Mouse (Mus musculus): ENCODE results near the gene Actr1b.
"Not testable (repeated sequence)": the region's sequence is repeated elsewhere in the genome, so short reads cannot be mapped to it uniquely, and the experiment has no call there.

Gene Actr1b

GRCm38 (mm10) chr1:36707166-36707565 is 7.1 kb downstream of the Actr1b start:
- peak in 1 of 2 experiments; percentile 62 for DNase-seq (ENCODE audit: low spot score in 2 of 2)

DNA sequence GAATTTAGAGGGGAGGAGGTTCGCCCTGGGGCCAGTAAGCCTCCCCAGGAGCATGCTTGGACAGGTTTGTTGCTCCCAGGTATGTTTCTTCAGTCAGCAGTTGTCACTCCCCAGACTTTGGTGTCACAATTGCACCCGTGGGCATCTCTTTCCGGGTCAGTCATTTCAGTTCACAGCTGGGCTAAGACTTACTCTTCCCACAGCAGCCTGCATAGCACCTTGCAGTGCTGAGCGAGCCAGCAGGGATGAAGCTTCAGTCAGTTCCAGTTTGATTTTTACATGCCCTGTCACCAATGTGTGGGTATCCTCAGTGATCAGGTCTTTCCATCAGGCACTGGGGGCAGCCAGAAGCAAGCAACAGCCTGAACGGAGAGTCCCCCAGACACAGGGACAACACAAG is 17.2 kb downstream of the Actr1b start:
- no peak for DNase-seq (ENCODE audit: low spot score in 2 of 2)

GRCm38 (mm10) chr1:36696411-36696810 is 17.8 kb downstream of the Actr1b start:
- no peak for DNase-seq (ENCODE audit: low spot score in 2 of 2)

DNA sequence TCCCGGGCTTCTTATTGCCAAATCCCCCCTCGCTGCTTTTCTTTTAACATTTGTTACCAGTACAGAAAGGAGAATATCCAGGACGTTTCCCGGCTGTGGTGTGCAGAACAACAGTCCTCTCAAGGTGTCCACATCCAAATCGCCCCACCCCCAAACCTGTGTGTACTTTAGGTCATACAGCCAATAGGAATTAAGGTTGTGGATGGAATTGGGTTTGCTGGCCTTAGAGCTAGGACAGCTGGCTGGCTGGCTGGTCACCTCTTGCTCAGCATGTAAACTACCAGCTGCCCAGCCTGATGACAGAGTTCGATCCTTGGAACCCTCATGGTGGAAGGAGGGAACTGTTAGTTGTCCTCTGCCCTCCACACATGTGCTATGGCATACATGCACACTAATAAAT is 19.4 kb downstream of the Actr1b start:
- DNase-seq (ENCODE audit: low spot score in 2 of 2) = no peak

DNA sequence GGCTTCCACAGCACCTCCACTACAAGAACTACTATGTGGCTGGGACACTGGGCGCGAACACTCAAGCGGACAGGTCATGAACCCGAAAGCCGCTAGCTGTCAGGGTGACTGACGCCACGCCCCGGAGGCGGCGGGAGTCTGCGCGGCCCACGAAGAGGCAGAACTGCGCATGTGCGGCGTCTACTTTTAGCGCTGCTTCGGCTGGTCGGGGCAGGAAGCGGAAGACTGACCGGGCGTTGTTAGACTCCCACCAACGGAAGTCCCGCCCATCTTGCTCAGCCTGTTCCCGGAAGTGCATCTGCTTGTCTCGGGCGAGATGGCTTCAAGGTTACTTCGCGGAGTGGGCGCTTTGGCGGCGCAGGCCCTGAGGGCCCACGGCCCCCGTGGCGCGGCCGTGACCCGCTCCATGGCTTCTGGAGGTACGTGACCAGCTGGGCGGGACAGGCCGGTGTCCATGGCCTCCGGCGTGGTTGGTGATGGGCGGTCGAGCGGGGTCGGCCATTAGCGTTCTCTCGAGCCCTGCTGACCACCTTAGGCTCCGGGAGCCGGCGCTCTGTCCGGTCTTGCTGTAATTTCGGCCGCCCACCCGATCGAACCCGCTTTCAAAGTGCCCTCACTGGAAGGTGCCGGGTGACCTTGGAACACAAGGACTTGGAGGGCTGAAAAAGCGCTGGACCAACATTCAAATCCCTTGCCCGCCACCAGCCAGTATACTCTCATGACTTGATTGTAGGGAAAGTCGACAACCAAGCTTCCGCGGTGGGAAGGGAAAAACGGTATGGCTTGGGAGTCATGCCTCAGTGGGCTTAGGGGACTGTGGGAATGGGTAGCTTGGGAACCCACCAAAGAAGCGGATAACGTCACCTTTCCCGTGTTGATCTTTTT is 22.7 kb downstream of the Actr1b start, which contains the start of gene Cox5b:
TSS of gene Cox5b (plus strand) at position 179 of the 885 bp plus-strand sequence.
- DNase-seq (ENCODE audit: low spot score in 2 of 2) = peak; percentile 94 to 96

DNA sequence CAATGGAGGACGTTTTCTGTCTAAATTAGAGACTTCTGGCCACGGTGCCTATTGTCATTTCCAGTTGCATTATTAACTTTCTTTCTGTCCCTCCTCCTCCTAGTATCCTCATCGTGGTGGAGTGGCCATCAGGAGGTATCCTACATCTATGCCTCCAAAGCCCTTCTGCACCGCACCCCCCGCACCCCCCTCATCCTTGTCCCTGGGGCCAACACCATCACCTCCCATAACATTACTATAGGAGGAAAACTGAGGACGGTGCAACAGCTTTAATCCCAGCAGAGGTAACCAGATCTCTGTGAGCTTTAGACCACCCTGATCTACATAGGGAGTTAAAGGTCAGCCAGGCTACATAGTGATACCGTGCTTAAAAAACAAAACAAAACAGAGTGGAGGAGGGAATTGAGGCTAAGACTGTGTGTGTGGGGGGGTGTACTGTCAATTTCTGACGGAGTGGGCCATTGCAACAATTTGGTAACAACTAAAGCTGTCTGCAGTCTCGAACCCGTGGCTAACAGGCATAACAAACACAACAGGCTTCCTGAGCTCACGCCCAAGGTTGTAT is 23.5 kb downstream of the Actr1b start:
- DNase-seq (ENCODE audit: low spot score in 2 of 2) = no peak

DNA sequence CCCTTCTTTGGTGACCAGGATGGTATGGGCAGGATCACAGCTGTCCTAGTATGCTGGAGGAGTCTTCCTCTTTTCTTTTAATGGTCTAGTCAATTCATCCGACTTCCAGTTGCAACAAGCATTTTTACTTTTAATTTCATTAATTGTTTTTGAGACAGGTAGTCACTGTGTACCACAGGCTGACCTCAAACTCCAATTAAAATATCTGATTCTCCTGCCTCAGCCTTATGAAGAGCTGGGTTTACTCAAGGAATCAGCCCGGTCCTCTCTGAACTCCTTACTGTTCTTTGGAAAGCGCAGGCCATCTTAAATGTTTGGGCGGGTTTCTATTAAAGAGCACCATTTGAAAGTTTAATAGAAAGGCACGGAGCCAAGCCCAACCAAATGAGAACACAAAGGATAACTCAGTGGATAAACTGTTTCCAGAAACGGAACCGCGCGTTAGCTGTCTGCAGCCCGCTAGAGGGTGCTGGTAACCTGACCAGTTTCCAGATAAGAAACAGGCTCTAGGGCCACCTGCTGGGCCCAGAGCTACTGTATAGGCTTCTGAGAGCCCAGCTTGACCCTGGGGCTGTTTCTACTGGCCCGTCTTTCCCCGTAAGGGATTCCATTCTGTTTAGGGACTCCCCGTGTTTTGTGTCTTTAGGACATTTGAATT is 30.3 kb downstream of the Actr1b start:
- peak; percentile 67 to 75 for DNase-seq (ENCODE audit: low spot score in 2 of 2)

DNA sequence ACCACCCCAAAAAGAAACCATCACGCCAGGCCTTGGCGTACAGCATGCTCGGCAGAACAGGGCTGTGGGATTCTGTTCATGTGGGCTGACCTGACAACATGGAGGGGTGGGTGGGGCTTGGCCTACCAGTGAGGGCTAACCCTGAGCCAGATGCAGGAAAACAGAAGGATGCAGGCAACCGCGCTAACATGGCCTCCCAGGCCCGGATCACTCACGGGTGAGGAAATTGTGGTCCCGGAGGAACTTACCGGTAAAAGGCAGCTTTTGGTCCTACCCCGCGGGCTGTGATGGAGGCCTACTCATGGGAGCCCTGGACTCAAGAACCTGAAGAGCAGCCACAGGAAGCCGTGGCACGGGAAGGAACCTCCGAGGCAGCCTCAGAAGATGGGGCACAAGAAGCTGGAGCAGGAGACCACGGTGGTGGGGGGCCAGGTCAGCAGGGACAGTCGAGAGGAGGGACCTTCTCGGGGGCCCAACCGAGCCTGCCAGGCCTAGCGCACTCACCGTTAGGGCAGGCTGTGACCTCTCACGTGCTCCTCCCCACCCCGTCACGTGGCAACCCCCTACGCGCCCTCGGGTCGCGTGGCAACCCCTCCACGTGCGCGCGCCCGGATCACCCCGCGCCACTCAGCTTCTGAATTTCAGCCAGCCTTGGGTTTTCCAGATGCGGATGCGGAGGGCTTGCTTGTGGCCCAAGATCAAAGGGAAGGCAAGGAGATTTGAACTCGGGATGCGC is 31.4 kb downstream of the Actr1b start, which contains the start of gene Fam178b:
TSS of gene Fam178b (minus strand) at position 564 of the 736 bp plus-strand sequence.
- DNase-seq (ENCODE audit: low spot score in 2 of 2) = no peak

GRCm38 (mm10) chr1:36680893-36681292 is 33.3 kb downstream of the Actr1b start:
- DNase-seq (ENCODE audit: low spot score in 2 of 2) = no peak

DNA sequence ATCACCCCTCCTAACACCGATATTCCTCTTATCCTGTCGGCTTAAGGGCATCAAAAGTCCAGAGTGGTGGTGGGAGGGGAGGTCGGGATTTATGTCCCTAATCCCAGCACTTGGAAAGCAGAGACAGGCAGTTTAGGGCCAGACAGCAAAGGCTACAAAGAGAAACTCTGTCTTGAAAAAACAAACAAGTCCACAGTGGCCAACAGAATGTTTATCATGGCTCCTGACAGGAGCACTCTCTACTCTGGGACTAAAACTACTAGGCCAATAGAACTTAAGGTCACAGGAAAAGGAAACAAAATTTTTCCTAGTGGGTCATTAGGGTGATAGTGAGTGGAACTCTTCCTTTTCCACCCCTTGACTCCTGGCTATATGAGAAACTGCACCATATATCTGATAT is 39.3 kb downstream of the Actr1b start:
- DNase-seq (ENCODE audit: low spot score in 2 of 2) = no peak

DNA sequence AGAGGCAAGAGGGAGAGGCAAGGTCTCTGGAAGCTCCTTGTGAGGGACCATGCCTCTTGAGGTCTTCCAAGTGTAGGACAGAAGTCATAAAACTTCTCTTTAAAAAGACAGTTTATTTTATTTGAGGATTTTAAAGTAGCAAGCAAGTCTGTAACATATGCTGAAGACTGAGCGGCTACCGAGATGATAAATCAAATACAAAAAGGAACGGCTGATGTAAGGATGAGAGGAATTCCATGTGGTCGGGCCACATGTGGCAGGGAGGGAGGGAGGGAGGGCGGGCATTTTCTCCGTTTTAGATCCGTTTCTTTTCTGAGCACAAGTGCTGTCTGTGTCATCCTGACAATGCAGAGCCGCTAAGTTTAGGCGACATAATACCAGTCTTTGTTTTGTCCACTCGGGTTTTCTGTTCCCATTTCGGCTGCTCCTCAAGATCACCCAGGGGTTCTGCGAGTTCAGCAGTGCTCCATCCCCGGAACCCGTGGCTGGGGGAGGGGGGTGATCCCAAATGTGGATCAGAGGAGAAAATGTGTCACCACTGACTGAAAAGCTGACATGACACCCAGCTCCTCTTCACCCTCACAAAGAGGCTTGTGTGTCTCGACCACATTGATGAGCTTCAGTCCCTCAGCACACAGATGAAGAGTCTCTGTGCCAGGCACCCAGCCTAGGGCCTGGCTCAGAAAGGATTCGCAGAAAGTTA is 41.4 kb downstream of the Actr1b start:
- DNase-seq (ENCODE audit: low spot score in 2 of 2) = no peak

DNA sequence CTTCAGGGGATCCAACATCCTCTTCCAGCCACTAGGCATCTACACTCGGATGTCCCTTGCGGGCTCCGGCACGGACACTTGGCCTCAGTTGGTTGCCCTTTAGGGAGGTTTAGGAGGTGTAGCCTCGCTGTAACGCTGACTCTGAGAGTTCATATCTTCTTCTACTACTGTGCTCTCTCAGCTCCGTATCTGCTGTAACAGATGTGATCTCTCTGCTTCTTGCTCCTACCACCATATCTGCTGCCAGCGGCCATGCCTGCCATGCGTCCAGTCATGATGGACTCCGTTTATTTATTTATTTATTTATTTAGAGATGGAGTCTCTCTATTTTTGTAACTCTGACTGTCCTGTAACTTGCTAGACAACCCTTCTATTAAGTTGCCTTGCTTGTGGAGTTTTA is 43.0 kb downstream of the Actr1b start:
- no peak for DNase-seq (ENCODE audit: low spot score in 2 of 2)

DNA sequence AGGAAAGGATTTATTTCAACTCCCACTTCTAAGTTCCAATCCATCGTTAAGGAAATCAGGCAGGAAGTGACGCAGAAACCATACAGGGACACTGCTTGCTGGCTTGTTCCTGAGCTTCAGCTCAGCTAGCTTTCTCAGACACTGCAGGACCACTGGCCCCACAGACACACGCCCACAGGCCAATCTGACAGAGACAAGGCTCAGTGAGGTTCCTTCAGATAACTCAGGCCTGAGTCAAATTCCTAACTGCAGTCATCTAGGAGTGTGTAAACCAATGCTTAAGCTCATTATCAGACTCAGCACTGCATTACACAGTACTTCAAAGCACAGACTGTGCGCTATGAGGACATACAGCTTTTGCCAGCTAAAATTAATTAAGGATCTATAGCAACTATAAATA is 44.0 kb downstream of the Actr1b start:
- no peak for DNase-seq (ENCODE audit: low spot score in 2 of 2)

- not testable (repeated sequence) for DNase-seq (ENCODE audit: low spot score in 2 of 2)
Observed at GRCm38 (mm10) chr1:36668007-36668406, 46.2 kb downstream of the Actr1b start.

GRCm38 (mm10) chr1:36665934-36666333 is 48.3 kb downstream of the Actr1b start:
- DNase-seq (ENCODE audit: low spot score in 2 of 2) = no peak

DNA sequence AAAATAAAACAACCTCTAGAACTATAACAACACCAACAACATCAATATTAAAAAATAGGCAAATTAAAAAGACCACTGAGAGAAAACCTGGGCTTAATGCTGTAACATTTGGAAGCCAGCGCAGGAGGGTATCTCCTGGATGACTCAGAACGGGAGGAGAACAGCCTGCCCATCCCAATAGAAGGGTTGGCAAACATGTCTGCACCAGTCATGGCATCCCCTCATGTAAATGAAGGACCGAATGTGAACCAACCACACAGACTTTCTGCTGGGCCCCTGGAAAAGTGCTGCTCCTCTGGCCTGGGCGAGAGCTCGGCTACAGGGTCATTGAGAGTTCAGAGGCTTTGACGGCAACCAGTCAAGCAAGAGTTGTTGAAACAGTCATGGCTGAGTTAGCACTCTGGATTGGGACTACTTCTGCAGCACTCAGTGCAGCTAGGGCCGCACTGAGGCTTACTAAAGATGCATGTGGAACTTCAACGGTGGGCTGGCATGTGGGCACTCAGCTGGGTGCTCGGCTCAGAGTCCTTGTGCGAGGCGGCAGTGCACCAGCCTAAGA is 49.0 kb downstream of the Actr1b start:
- no peak for DNase-seq (ENCODE audit: low spot score in 2 of 2)

GRCm38 (mm10) chr1:36664457-36664856 is 49.8 kb downstream of the Actr1b start:
- no peak for DNase-seq (ENCODE audit: low spot score in 2 of 2)

DNA sequence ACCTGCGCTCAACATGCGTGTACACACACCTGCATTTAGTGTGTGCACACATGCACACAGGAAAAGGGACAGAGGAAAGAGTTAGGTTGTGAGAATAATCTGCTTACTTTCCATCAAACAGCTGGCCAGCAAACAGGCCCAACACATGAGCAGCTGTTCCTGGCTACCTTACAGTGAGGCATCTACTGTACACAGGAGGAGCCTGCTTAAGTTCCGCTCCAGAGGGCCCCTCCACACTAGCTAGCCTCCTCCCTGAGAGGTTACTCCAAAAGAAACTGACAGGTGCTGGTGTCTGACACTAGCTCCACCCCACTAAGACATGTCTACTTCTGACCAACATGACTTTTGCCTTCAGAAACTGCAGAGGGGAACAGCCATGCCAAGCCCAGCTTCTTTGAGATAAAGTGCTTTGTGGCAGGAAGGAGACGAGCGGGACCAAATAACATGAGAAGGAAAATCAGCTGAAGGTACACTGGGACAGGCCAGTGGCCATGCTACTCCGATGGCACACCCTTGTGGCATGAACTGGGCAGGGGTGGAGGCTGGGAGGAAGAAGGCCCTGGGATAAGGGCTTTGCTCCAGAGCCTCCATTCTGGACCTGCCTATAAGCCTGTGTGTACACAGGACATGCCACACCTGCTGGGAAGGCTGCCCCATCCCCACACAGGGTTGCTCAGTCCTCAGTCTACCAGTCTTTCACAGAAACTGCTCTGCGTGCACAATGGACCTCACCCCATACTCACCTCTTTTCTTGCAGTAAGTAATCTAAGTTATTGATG is 55.4 kb downstream of the Actr1b start:
- no peak for DNase-seq (ENCODE audit: low spot score in 2 of 2)

GRCm38 (mm10) chr1:36657658-36658415 is 56.4 kb downstream of the Actr1b start:
- no peak for DNase-seq (ENCODE audit: low spot score in 2 of 2)
